Mouse (Mus musculus) embryonic facial prominence, embryonic 15.5 days (tissue): Measurements from ENCODE around the gene Olfr530. TPM values are rescaled to one million over a fixed set of nuclear protein-coding genes. Genes with fewer than 3 reads are reported as not detected.

ENCODE experiments used
- ATAC-seq: fragments of 200-750 bp; cut with Nextera tagmentation; 2 replicates; pipeline ENCODE4 v1.8.0; 2017; ENCODE audit warnings: low read depth, moderate TSS enrichment; ENCODE audit not compliant: insufficient number of reproducible peaks, low FRiP score, low TSS enrichment
- H3K27ac ChIP-seq: fragments of 300-500 bp; sonication (generic); replicated peaks from 2 replicates; pipeline ENCODE4 v1.5.1; 2015; ENCODE audit warnings: mild to moderate bottlenecking, inconsistent platforms
- H3K27me3 ChIP-seq: fragments of 300-500 bp; sonication (generic); 2 replicates; pipeline ENCODE4 v1.6.1; 2015; ENCODE audit warnings: inconsistent platforms
- H3K36me3 ChIP-seq: fragments of 300-500 bp; sonication (generic); 2 replicates; pipeline ENCODE4 v1.6.1; 2015; ENCODE audit warnings: mild to moderate bottlenecking, inconsistent platforms
- H3K4me1 ChIP-seq: fragments of 300-500 bp; sonication (generic); 2 replicates; pipeline ENCODE4 v1.6.1; 2015; ENCODE audit warnings: inconsistent platforms
- H3K4me2 ChIP-seq: fragments of 300-500 bp; sonication (generic); replicated peaks from 2 replicates; pipeline ENCODE4 v1.6.1; 2015; ENCODE audit warnings: mild to moderate bottlenecking, inconsistent platforms
- H3K4me3 ChIP-seq: fragments of 300-500 bp; sonication (generic); replicated peaks from 2 replicates; pipeline ENCODE4 v1.5.1; 2015; ENCODE audit warnings: mild to moderate bottlenecking, inconsistent platforms
- H3K9ac ChIP-seq: fragments of 300-500 bp; sonication (generic); 2 replicates; pipeline ENCODE4 v1.6.1; 2015; ENCODE audit warnings: inconsistent platforms
- H3K9me3 ChIP-seq: fragments of 300-500 bp; sonication (generic); replicated peaks from 2 replicates; pipeline ENCODE4 v1.6.1; 2016; ENCODE audit warnings: inconsistent platforms
- WGBS: fragments of 180-500 bp; shearing (Covaris S2); methylation state at CpG from one replicate; pipeline ENCODE4 v1.1.7; 2015; 5-methylcytosine and 5-hydroxymethylcytosine counted together
- polyA plus RNA-seq: library from polyadenylated mRNA; unstranded; fragments of >200 nt; fragmentation: Nextera tagmentation; extraction: Ambion mirVana; gene quantifications from 2 replicates; pipeline ENCODE4 v1.2.1, GENCODE M21; 2015

The Olfr530 gene
- polyA plus RNA-seq, result 0.14 TPM in 1 of 2 replicates, not detected in the other

DNA sequence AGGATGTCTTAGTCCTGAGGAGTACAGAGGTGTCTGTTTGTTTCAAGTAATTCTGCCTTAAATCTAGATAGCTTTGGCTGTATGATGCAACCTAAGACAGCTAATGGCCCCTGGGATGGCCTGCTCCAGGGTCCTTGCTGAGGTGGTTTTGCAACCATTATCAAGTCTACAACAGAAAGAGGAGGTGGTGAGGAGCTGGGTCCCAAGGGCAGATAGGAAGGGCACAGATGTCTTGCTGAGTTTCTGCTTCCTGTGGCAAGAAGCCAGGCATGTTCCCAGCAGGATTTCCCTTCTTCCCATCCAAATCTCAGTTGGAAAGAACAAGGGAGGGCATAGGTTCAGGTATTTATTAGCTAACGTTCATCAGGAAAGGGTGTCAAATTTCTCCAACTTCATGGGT, at the start of gene Olfr530:
Gene Olfr530 (minus strand): TSS at position 101 of the 400 bp plus-strand sequence.
- Histone ChIP-seq H3K27me3 (no peaks in the 10 kb centered on the region), H3K4me1 (no peaks in the 10 kb centered on the region), H3K36me3 (no peaks in the 10 kb centered on the region), H3K27ac (no peak within 1 kb of the TSS), H3K4me2 (no peak within 1 kb of the TSS), H3K9ac (no peak within 1 kb of the TSS), H3K4me3 (no peak within 1 kb of the TSS), H3K9me3 (no peaks in the 10 kb centered on the region)
- no peak for ATAC-seq
- 20% methylated on average over 1 of the region's 1 CpGs for WGBS

DNA sequence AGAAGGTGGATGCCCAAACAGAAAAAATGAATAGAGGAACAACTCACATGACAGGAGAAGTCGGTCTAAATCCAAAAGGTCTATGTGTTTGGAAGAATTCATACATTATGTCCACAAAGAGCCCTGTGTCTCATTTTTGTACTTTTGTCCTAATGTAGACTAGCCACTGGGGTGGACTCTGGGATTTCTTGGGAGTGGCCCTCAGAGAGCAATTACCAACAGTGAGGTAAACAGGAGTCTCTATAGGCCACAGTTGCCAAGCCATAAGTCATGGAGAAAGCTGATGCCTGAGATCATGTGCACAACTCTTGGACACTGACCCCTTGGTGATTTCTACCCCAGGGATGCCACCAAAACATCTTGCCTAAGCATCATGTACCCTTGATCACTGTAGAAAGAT, 45.4 kb upstream of the Olfr530 start, which contains the start of gene Olfr532:
Gene Olfr532 (minus strand): TSS at position 101 of the 400 bp plus-strand sequence.
- Histone ChIP-seq H3K4me3 (no peak within 1 kb of the TSS), H3K9ac (no peak within 1 kb of the TSS), H3K9me3 (no peaks in the 10 kb centered on the region), H3K36me3 (no peaks in the 10 kb centered on the region), H3K4me1 (no peaks in the 10 kb centered on the region), H3K27me3 (no peaks in the 10 kb centered on the region), H3K4me2 (no peak within 1 kb of the TSS), H3K27ac (no peak within 1 kb of the TSS)
- ATAC-seq, result no peak
- WGBS, result 97% methylated on average over 1 of the region's 1 CpGs

DNA sequence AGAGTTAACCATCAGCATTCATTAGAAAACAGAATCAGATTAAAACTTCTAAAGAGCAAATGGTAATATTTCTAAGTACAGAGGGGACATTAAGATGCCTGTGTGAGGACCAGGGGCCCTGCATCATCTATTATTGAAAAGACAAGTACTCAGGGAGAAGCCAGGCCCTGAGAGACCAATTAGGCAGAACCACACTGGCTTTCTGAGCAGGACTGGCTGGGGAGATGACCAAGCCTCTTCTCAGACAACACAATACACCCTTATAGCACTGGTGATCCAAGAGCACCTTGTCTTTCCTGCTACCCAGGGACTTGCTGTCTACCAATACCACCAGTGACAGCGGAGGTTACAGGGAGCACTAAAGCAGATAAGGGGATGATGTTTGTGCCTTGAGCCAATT, 26.7 kb upstream of the Olfr530 start, which contains the start of gene Olfr531:
Gene Olfr531 (minus strand): TSS at position 101 of the 400 bp plus-strand sequence.
- H3K4me1 ChIP-seq, result no peaks in the 10 kb centered on the region
- no peaks in the 10 kb centered on the region for H3K36me3 ChIP-seq
- H3K27ac ChIP-seq, result no peak within 1 kb of the TSS
- no peak within 1 kb of the TSS for H3K4me3 ChIP-seq
- no peak within 1 kb of the TSS for H3K4me2 ChIP-seq
- H3K9me3 ChIP-seq, result no peaks in the 10 kb centered on the region
- 83% methylated on average over 1 of the region's 1 CpGs for WGBS
- no peaks in the 10 kb centered on the region for H3K27me3 ChIP-seq
- no peak for ATAC-seq
- H3K9ac ChIP-seq, result no peak within 1 kb of the TSS

DNA sequence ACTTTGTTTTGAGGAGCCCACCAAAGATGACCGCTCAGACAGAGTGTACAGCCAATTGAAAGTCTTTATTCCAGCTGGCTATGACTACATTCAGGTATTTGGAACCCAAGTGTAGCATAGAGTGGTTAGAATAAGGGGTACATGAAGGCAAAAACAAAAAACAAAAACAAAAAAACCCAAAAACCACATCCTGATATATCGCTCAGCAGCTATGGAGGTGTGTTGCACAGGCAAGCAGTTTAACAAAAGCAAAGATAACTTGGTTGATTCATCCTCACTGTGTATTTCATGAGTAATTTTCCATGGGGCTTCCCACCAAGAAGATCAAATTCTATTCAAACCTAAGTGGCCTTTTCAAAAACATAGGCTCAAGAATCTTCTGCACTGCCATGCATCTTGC, 780 bp upstream of the Olfr530 start:
- no peak for ATAC-seq
- Histone ChIP-seq H3K4me2 (no peak overlapping the region), H3K9me3 (no peaks in the 10 kb centered on the region), H3K4me3 (no peak overlapping the region), H3K36me3 (no peaks in the 10 kb centered on the region), H3K9ac (no peak overlapping the region), H3K27ac (no peak overlapping the region), H3K4me1 (no peaks in the 10 kb centered on the region), H3K27me3 (no peaks in the 10 kb centered on the region)
- 91% methylated on average over 2 of the region's 2 CpGs for WGBS

DNA sequence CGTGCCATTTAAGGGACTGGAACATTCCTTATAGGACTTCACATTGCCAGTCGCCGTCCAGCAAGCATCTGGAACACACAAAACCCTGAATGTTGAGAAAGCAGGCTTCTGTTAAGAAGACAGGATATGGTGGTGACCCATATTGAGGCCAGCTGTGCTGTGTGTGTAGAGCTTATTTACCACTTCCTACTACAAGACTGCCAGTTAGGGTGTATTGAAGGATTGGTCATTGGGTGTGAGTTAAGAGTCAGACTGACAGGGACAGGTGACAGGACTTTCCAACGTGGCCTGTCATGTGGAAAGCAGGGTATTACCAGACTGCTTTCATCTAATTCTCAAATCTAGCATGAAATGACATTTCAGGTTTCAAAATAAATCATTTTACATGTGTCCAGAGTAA, 1.8 kb downstream of the Olfr530 start:
- H3K4me1 ChIP-seq, result no peaks in the 10 kb centered on the region
- WGBS, result 61% methylated on average over 4 of the region's 4 CpGs
- ATAC-seq, result no peak
- H3K27me3 ChIP-seq, result no peaks in the 10 kb centered on the region
- no peak overlapping the region for H3K27ac ChIP-seq
- no peak overlapping the region for H3K9ac ChIP-seq
- H3K4me3 ChIP-seq, result no peak overlapping the region
- no peak overlapping the region for H3K4me2 ChIP-seq
- no peaks in the 10 kb centered on the region for H3K36me3 ChIP-seq
- no peaks in the 10 kb centered on the region for H3K9me3 ChIP-seq

DNA sequence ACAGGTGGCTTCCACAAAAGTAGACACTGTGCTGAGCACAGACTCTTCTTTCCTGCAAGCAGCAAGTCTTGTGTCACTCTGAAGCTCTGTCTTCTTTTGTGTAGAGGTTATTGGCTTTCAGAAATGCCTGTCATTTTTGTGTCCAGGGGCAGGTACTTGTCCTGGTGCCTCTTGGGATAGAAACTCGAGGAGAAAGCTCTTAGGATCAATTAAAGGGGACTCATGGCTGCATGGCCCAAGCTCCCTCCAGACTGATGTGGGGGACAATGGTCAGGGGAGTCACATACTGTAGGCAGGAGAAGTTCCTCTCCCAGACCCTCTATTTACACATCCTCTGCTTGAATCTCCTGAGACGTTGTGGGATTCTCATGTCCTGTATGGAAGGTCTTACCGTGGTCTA, 14.6 kb downstream of the Olfr530 start, which contains the start of gene Olfr60:
Gene Olfr60 (minus strand): TSS at position 101 of the 400 bp plus-strand sequence.
- H3K36me3 ChIP-seq, result no peaks in the 10 kb centered on the region
- 57% methylated on average over 3 of the region's 3 CpGs for WGBS
- H3K9ac ChIP-seq, result no peak within 1 kb of the TSS
- no peaks in the 10 kb centered on the region for H3K27me3 ChIP-seq
- H3K4me3 ChIP-seq, result no peak within 1 kb of the TSS
- H3K27ac ChIP-seq, result no peak within 1 kb of the TSS
- H3K4me2 ChIP-seq, result no peak within 1 kb of the TSS
- no peaks in the 10 kb centered on the region for H3K4me1 ChIP-seq
- no peaks in the 10 kb centered on the region for H3K9me3 ChIP-seq
- no peak for ATAC-seq

DNA sequence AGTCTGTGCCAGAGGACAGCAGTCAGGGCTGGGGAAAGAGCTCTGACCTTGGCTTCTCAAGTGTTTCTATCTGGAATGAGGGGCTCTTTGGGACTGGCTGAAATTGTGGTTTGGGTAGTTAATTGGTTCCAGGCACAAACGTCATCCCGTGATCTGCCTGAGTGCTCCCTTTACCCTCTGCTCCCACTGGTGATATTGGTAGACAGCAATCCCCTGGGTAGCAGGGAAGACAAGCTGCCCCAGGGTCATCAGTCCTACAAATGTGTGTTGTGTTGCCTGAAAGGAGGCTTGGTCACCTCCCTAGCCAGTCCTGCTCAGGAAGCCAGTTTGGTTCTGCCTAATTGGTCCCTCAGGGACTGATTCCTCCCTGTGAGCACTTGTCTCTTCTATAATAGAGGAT, 42.4 kb downstream of the Olfr530 start, which contains the start of gene Olfr527:
Gene Olfr527 (plus strand): TSS at position 301 of the 400 bp plus-strand sequence.
- no peak for ATAC-seq
- Histone ChIP-seq H3K27me3 (no peaks in the 10 kb centered on the region), H3K9ac (no peak within 1 kb of the TSS), H3K9me3 (no peaks in the 10 kb centered on the region), H3K27ac (no peak within 1 kb of the TSS), H3K4me1 (no peaks in the 10 kb centered on the region), H3K36me3 (no peaks in the 10 kb centered on the region), H3K4me3 (no peak within 1 kb of the TSS), H3K4me2 (no peak within 1 kb of the TSS)
- WGBS, result 44% methylated on average over 2 of the region's 2 CpGs

DNA sequence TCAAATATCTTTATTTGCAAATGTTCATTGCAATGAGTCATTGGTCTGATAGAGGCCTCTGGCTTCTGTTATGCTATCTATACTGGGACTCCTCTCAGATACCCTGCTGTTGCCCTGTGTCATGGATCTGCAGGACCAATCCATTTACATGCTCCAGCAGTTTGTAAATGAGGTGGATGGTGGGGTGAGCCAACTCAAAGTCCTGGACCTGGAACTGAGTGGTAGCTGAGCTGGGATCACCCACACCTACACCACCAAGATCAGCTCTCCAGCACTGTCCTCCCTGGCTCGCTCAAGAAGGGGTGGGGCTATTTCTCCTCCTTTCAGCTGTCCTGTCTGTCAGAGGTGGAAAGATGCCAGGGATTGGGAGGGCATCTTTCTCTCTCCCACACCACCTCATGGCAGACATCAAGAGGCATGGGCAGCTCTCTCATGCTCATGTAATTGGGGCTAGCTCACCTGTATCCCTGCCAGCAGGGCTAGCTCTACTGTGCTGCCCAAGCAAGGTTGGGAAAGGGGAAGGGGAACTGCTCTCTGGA, 46.3 kb downstream of the Olfr530 start:
- Histone ChIP-seq H3K4me2 (no peak overlapping the region), H3K9ac (no peak overlapping the region), H3K4me1 (no peaks in the 10 kb centered on the region), H3K9me3 (no peaks in the 10 kb centered on the region), H3K4me3 (no peak overlapping the region), H3K36me3 (no peaks in the 10 kb centered on the region), H3K27me3 (no peaks in the 10 kb centered on the region), H3K27ac (no peak overlapping the region)
- ATAC-seq, result no peak
- 44% methylated on average over 1 of the region's 1 CpGs for WGBS

Other genes starting within 250 kb of the Olfr530 start
- 22.2 and 23.2 TPM in 2 replicates for gene Mtg1, start 238.8 kb downstream of the Olfr530 start, polyA plus RNA-seq
- 0.87 and 1.3 TPM in 2 replicates for gene Sprn, start 221.5 kb downstream of the Olfr530 start, polyA plus RNA-seq
- gene Olfr522, start 211.6 kb downstream of the Olfr530 start, polyA plus RNA-seq, result 0.03 and 0.16 TPM in 2 replicates
- 0.39 and 0.57 TPM in 2 replicates for gene Olfr523, start 203.1 kb downstream of the Olfr530 start, polyA plus RNA-seq
- gene Olfr524, start 170.4 kb downstream of the Olfr530 start, polyA plus RNA-seq, result not detected in 2 replicates
- gene Cd163l1, start 158.1 kb downstream of the Olfr530 start, polyA plus RNA-seq, result 0.13 and 0.24 TPM in 2 replicates
- not detected in 2 replicates for gene 5830411N06Rik, start 129.0 kb downstream of the Olfr530 start, polyA plus RNA-seq
- 0.16 TPM in 1 of 2 replicates, not detected in the other for gene Olfr525, start 55.5 kb downstream of the Olfr530 start, polyA plus RNA-seq
- 0.23 TPM in 1 of 2 replicates, not detected in the other for gene Olfr527, start 42.3 kb downstream of the Olfr530 start, polyA plus RNA-seq
- gene Olfr60, start 14.7 kb downstream of the Olfr530 start, polyA plus RNA-seq, result not detected in 2 replicates
- not detected in 2 replicates for gene Olfr531, start 26.6 kb upstream of the Olfr530 start, polyA plus RNA-seq
- gene Olfr532, start 45.3 kb upstream of the Olfr530 start, polyA plus RNA-seq, result not detected in 2 replicates
- 0.09 and 0.19 TPM in 2 replicates for gene Olfr533, start 87.0 kb upstream of the Olfr530 start, polyA plus RNA-seq
- not detected in 2 replicates for gene Olfr535, start 107.9 kb upstream of the Olfr530 start, polyA plus RNA-seq
- 0.76 TPM in 1 of 2 replicates, not detected in the other for gene Olfr536, start 131.1 kb upstream of the Olfr530 start, polyA plus RNA-seq
- gene Olfr538, start 191.6 kb upstream of the Olfr530 start, polyA plus RNA-seq, result not detected in 2 replicates
- not detected in 2 replicates for gene Olfr46, start 224.9 kb upstream of the Olfr530 start, polyA plus RNA-seq